Mouse (Mus musculus): ENCODE results near the gene Gm4792.

DNA sequence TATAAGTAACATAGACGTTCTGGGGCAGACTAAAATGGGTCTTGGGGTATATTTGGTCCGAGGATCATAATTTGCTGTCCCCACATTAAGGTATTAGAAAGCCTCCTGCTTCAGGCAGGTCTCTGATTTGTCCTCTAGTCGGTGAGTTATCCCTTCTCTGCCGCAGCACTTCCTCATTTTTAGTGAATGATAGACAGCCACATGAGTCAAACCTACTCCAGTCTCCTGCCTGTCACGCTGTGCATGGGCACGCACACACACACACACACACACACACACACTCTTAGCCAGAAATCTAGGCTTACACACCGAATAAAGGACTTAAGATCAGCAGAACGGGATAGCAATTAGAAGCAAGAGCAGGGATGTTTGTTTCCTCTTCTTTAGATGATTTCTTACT is 34.8 kb upstream of the Gm4792 start:
- TF ChIP-seq CTCF (IDR thresholded peaks at IDR 0.05; ENCODE audit: low read depth, low read length) (no peak), GATA1 (IDR thresholded peaks at IDR 0.05; ENCODE audit: borderline replicate concordance, low read length) (no peak), TAL1 (conservative IDR thresholded peaks at IDR 0.05; ENCODE audit: low read depth, low read length) (no peak)
